Mouse (Mus musculus) MEL (cell line): Measurements from ENCODE around the gene Amt. TPM values are rescaled to one million over a fixed set of nuclear protein-coding genes. Genes with fewer than 3 reads are reported as not detected.

Experiments
- DNase-seq: peaks from one replicate; pipeline ENCODE4 v3.0.0; 2011; ENCODE audit warnings: low read depth, low spot score
- H3K27ac ChIP-seq: 2 replicates; pipeline ENCODE4 v1.5.1; 2012; ENCODE audit warnings: low read depth, mild to moderate bottlenecking, control low read depth, low read length, moderate library complexity; ENCODE audit not compliant: control insufficient read depth
- H3K27me3 ChIP-seq, 2 experiments: fragments of 150-350 bp in 1 of 2; sonication (generic) in 1 of 2; 2 replicates each; pipeline ENCODE4 v1.6.1; 2012; ENCODE audit warnings: low read length in 2 of 2, mild to moderate bottlenecking in 2 of 2, improper control_type of control experiment in 1 of 2, moderate library complexity in 1 of 2; ENCODE audit not compliant: insufficient read depth in 2 of 2, control insufficient read depth in 1 of 2
- H3K36me3 ChIP-seq, 2 experiments: 2 replicates each; pipeline ENCODE4 v1.6.1; 2012 to 2014; ENCODE audit warnings: low read length in 2 of 2, improper control_type of control experiment in 1 of 2, inconsistent platforms in 1 of 2, mild to moderate bottlenecking in 1 of 2; ENCODE audit not compliant: insufficient read depth in 2 of 2, control insufficient read depth in 1 of 2
- H3K4me1 ChIP-seq, 2 experiments: fragments of 150-350 bp in 1 of 2; sonication (generic) in 1 of 2; 2 replicates each; pipeline ENCODE4 v1.6.1; 2012; ENCODE audit warnings: low read length in 2 of 2, improper control_type of control experiment in 1 of 2, mild to moderate bottlenecking in 1 of 2; ENCODE audit not compliant: insufficient read depth in 2 of 2, control insufficient read depth in 1 of 2
- H3K4me3 ChIP-seq, 2 experiments: fragments of 150-350 bp in 1 of 2; sonication (generic) in 1 of 2; 2 replicates each; pipeline ENCODE4 v1.5.1; 2012; ENCODE audit warnings: low read depth in 2 of 2, low read length in 2 of 2, mild to moderate bottlenecking in 2 of 2, moderate library complexity in 2 of 2, control low read depth in 1 of 2, improper control_type of control experiment in 1 of 2; ENCODE audit not compliant: control insufficient read depth in 1 of 2, insufficient read depth in 1 of 2
- H3K79me2 ChIP-seq: 2 replicates; pipeline ENCODE4 v1.6.1; 2012; ENCODE audit warnings: mild to moderate bottlenecking, low read length, moderate library complexity; ENCODE audit not compliant: control insufficient read depth, poor library complexity, insufficient read depth
- H3K9ac ChIP-seq: 2 replicates; pipeline ENCODE4 v1.6.1; 2012; ENCODE audit warnings: low read depth, mild to moderate bottlenecking, control low read depth, low read length, moderate library complexity; ENCODE audit not compliant: control insufficient read depth, poor library complexity, severe bottlenecking
- H3K9me3 ChIP-seq: fragments of 150-350 bp; sonication (generic); replicated peaks from 2 replicates; pipeline ENCODE4 v1.6.1; 2012; ENCODE audit warnings: mild to moderate bottlenecking, low read length, improper control_type of control experiment, moderate library complexity; ENCODE audit not compliant: insufficient read depth
- BHLHE40 ChIP-seq: IDR thresholded peaks from 2 replicates; pipeline ENCODE4 v1.6.1; 2012; ENCODE audit warnings: low read depth, mild to moderate bottlenecking, inconsistent platforms, low read length, improper control_type of control experiment, borderline replicate concordance
- CHD2 ChIP-seq: IDR thresholded peaks from 2 replicates; pipeline ENCODE4 v1.6.1; 2011; ENCODE audit warnings: low read length, improper control_type of control experiment
- CTCF ChIP-seq, 3 experiments: IDR thresholded peaks in 2 of 3; conservative IDR thresholded peaks in 1 of 3; 2 replicates each; pipeline ENCODE4 v1.5.1; 2011 to 2012; ENCODE audit warnings: low read length in 3 of 3, low read depth in 2 of 3, mild to moderate bottlenecking in 2 of 3, improper control_type of control experiment in 1 of 3, inconsistent platforms in 1 of 3, mixed read lengths in 1 of 3, moderate library complexity in 1 of 3; ENCODE audit not compliant: control insufficient read depth in 1 of 3, insufficient read depth in 1 of 3, poor library complexity in 1 of 3, severe bottlenecking in 1 of 3
- E2F4 ChIP-seq: IDR thresholded peaks from 2 replicates; pipeline ENCODE4 v1.6.1; 2011; ENCODE audit warnings: low read depth, low read length, improper control_type of control experiment, borderline replicate concordance
- ELF1 ChIP-seq: IDR thresholded peaks from 2 replicates; pipeline ENCODE4 v1.6.1; 2014; ENCODE audit warnings: low read depth, mild to moderate bottlenecking, inconsistent platforms, low read length, improper control_type of control experiment, moderate library complexity
- EP300 ChIP-seq, 2 experiments: IDR thresholded peaks; 2 replicates each; pipeline ENCODE4 v1.6.1; 2011; ENCODE audit warnings: improper control_type of control experiment in 2 of 2, low read length in 2 of 2, low read depth in 1 of 2, mild to moderate bottlenecking in 1 of 2
- ETS1 ChIP-seq: IDR thresholded peaks from 2 replicates; pipeline ENCODE4 v1.6.1; 2012; ENCODE audit warnings: low read depth, mild to moderate bottlenecking, inconsistent platforms, low read length, improper control_type of control experiment, moderate library complexity
- GABPA ChIP-seq: IDR thresholded peaks from 2 replicates; pipeline ENCODE4 v1.6.1; 2012; ENCODE audit warnings: low read depth, mild to moderate bottlenecking, inconsistent platforms, low read length, improper control_type of control experiment, moderate library complexity
- GATA1 ChIP-seq: IDR thresholded peaks from 2 replicates; pipeline ENCODE4 v1.6.1; 2011; ENCODE audit warnings: low read depth, low read length, improper control_type of control experiment
- JUND ChIP-seq: IDR thresholded peaks from 2 replicates; pipeline ENCODE4 v1.6.1; 2011; ENCODE audit warnings: low read depth, mild to moderate bottlenecking, improper control_type of control experiment, low read length
- MAZ ChIP-seq: IDR thresholded peaks from 2 replicates; pipeline ENCODE4 v1.6.1; 2012; ENCODE audit warnings: low read depth, mild to moderate bottlenecking, inconsistent platforms, low read length, improper control_type of control experiment
- MEF2A ChIP-seq: IDR thresholded peaks from 2 replicates; pipeline ENCODE4 v1.6.1; 2014; ENCODE audit warnings: low read depth, mild to moderate bottlenecking, inconsistent platforms, low read length, improper control_type of control experiment; ENCODE audit not compliant: poor library complexity, insufficient replicate concordance, severe bottlenecking; ENCODE audit errors: extremely low read depth
- MXI1 ChIP-seq: IDR thresholded peaks from 2 replicates; pipeline ENCODE4 v1.6.1; 2011; ENCODE audit warnings: mild to moderate bottlenecking, low read depth, low read length, improper control_type of control experiment
- MYB ChIP-seq: IDR thresholded peaks from 2 replicates; pipeline ENCODE4 v1.6.1; 2011; ENCODE audit warnings: mild to moderate bottlenecking, low read depth, low read length, improper control_type of control experiment
- NRF1 ChIP-seq: IDR thresholded peaks from 2 replicates; pipeline ENCODE4 v1.6.1; 2014; ENCODE audit warnings: low read depth, mild to moderate bottlenecking, inconsistent platforms, low read length, improper control_type of control experiment, moderate library complexity; ENCODE audit not compliant: poor library complexity, insufficient read depth, severe bottlenecking
- POLR2A ChIP-seq, 2 experiments: IDR thresholded peaks; 2 replicates each; pipeline ENCODE4 v1.6.1; 2011 to 2012; ENCODE audit warnings: low read length in 2 of 2, mild to moderate bottlenecking in 2 of 2, control low read depth in 1 of 2, improper control_type of control experiment in 1 of 2, low read depth in 1 of 2, moderate library complexity in 1 of 2; ENCODE audit not compliant: control insufficient read depth in 1 of 2, insufficient read depth in 1 of 2, poor library complexity in 1 of 2
- RAD21 ChIP-seq: IDR thresholded peaks from 2 replicates; pipeline ENCODE4 v1.6.1; 2011; ENCODE audit warnings: mild to moderate bottlenecking, low read depth, low read length, improper control_type of control experiment
- SIN3A ChIP-seq: IDR thresholded peaks from 2 replicates; pipeline ENCODE4 v1.6.1; 2012; ENCODE audit warnings: low read length, improper control_type of control experiment, inconsistent platforms
- SMC3 ChIP-seq: IDR thresholded peaks from 2 replicates; pipeline ENCODE4 v1.6.1; 2011; ENCODE audit warnings: low read depth, low read length, improper control_type of control experiment
- TBP ChIP-seq: IDR thresholded peaks from 2 replicates; pipeline ENCODE4 v1.8.0; 2011; ENCODE audit warnings: low read depth, low read length, improper control_type of control experiment
- USF2 ChIP-seq, 2 experiments: IDR thresholded peaks; 2 replicates each; pipeline ENCODE4 v1.6.1; 2011 to 2012; ENCODE audit warnings: improper control_type of control experiment in 2 of 2, low read length in 2 of 2, borderline replicate concordance in 1 of 2, inconsistent platforms in 1 of 2, low read depth in 1 of 2, mild to moderate bottlenecking in 1 of 2; ENCODE audit not compliant: insufficient read depth in 1 of 2
- ZKSCAN1 ChIP-seq: IDR thresholded peaks from 2 replicates; pipeline ENCODE4 v1.6.1; 2012; ENCODE audit warnings: low read depth, mild to moderate bottlenecking, inconsistent platforms, low read length, improper control_type of control experiment, moderate library complexity
- polyA plus RNA-seq, 2 experiments: library from polyadenylated mRNA; stranded (reverse) in 1 of 2; unstranded in 1 of 2; fragments of >175 nt in 1 of 2; fragments of >200 nt in 1 of 2; gene quantifications; 2 replicates each; pipeline versions ENCODE4 v1.2.1 to v1.2.4; 2012; ENCODE audit warnings: low replicate concordance in 2 of 2, low read depth in 1 of 2; ENCODE audit not compliant: insufficient read length in 2 of 2, insufficient read depth in 1 of 2, missing spikeins in 1 of 2
- total RNA-seq: library from RNA; depleted of rRNA; stranded (reverse); fragments of 300-350 nt; gene quantifications from 2 replicates; pipeline ENCODE4 v1.2.3, GENCODE M21; 2012

Gene Amt
- total and polyA plus RNA-seq, 3 experiments: 0.15 to 0.58 TPM; not detected in 1

- H3K79me2 ChIP-seq: peaks cover 12% of the 10 kb centered on the region
- peak overlapping the region; percentile 72 to 77 for H3K4me3 ChIP-seq
- TF ChIP-seq MEF2A (no peak), RAD21 (no peak), MXI1 (no peak), JUND (no peak), CTCF (IDR thresholded peaks at IDR 0.05 in 2 of 3, conservative IDR thresholded peaks at IDR 0.05 in 1 of 3; ENCODE audit: control insufficient read depth in 1 of 3, insufficient read depth in 1 of 3, low read depth in 2 of 3, low read length in 3 of 3, poor library complexity in 1 of 3, severe bottlenecking in 1 of 3) (no peak), USF2 (IDR thresholded peaks at IDR 0.05; ENCODE audit: borderline replicate concordance in 1 of 2, insufficient read depth in 1 of 2, low read depth in 1 of 2, low read length in 2 of 2) (no peak), ZKSCAN1 (no peak), E2F4 (no peak), TBP (no peak), SMC3 (no peak), POLR2A (IDR thresholded peaks at IDR 0.05; ENCODE audit: control insufficient read depth in 1 of 2, insufficient read depth in 1 of 2, low read depth in 1 of 2, low read length in 2 of 2, poor library complexity in 1 of 2) (0 out of 4 replicates have a peak, but pooled peaks of 1 of the 2 experiments have one; percentile 6), GABPA (no peak), NRF1 (no peak), BHLHE40 (0 out of 2 replicates have a peak, but pooled peaks have one; percentile 3), MYB (no peak), SIN3A (0 out of 2 replicates have a peak, but pooled peaks have one; percentile 54), CHD2 (peak; percentile 45; the same call in 1 of the 2 replicates), ETS1 (no peak), EP300 (IDR thresholded peaks at IDR 0.05; ENCODE audit: low read depth in 1 of 2, low read length in 2 of 2) (0 out of 4 replicates have a peak, but pooled peaks of 1 of the 2 experiments have one; percentile 6), MAZ (no peak), GATA1 (no peak), ELF1 (no peak)
- peaks cover 0 to 33% of the 10 kb centered on the region in 2 experiments; a peak in 2 of 4 replicates for H3K36me3 ChIP-seq
- no peaks in the 10 kb centered on the region for H3K9me3 ChIP-seq
- H3K9ac ChIP-seq: peak overlapping the region; percentile 76
- no peaks in the 10 kb centered on the region for H3K27me3 ChIP-seq
- peaks cover 2 to 41% of the 10 kb centered on the region in 2 experiments for H3K4me1 ChIP-seq
- DNase-seq: peak; percentile 63
- H3K27ac ChIP-seq: peak overlapping the region; percentile 59
These were observed 32.3 kb upstream of the Amt start for GRCm38 (mm10) chr9:108264191-108264921.
